Mouse (Mus musculus): ENCODE data around the gene Lck.

DNA sequence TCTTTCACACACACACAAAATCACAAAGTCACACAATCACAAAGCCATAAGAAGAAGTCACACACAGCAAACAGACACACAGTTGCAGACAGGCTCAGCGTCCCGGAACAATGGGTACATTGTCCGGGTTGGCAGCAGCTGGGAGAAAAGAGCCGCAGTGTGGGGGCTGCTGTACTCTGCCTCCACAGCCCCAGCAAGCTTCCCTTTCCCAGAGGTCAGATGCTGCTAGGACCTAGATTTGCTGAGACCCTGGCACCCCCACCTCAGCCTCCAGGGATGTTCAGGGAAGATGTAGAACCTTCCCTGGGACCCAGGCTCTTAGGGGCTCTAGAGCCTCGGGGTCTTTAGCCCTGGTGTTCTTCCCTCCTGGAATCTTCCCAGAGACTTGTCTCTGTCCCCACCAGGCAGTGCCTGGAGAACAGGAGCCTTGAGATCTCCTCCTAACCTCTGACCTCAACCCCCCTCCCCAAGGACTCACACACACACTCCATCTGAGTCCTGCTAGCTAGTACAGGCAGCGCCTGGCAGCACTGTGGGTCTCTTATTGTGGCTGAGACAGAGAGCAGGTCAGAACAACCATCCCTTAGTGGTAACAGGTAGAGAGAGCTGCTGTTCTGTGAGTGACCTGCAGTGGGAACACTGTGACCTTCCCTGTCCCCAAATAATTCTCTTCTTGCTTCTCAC lies 61.9 kb downstream of the Lck start:
- TF ChIP-seq POLR2A (IDR thresholded peaks at IDR 0.05; ENCODE audit: insufficient read length, low read depth): no peak
- TF ChIP-seq MAX (IDR thresholded peaks at IDR 0.05; ENCODE audit: low read depth): no peak
- no peak for TF ChIP-seq CEBPB (IDR thresholded peaks at IDR 0.05; ENCODE audit: insufficient read depth, poor library complexity, severe bottlenecking)
- no peak for TF ChIP-seq TCF12 (IDR thresholded peaks at IDR 0.05; ENCODE audit: insufficient read depth, poor library complexity, severe bottlenecking)
- peak in 1 of 3 experiments; percentile 9 for TF ChIP-seq MYOD1 (IDR thresholded peaks at IDR 0.05; ENCODE audit: control insufficient read depth in 1 of 3, insufficient read length in 2 of 3, low read depth in 2 of 3)
- TF ChIP-seq POLR2AphosphoS2 (IDR thresholded peaks at IDR 0.05; ENCODE audit: insufficient read length, low read depth): no peak
- no peak for TF ChIP-seq USF1 (IDR thresholded peaks at IDR 0.05; ENCODE audit: low read depth)
- TF ChIP-seq MYOG (IDR thresholded peaks at IDR 0.05; ENCODE audit: control insufficient read depth in 1 of 3, insufficient read depth in 1 of 3, insufficient read length in 2 of 3, low read depth in 2 of 3): peak in 1 of 3 experiments; percentile 23
- TF ChIP-seq REST (IDR thresholded peaks at IDR 0.05; ENCODE audit: insufficient read depth, insufficient read length): no peak
- no peak for TF ChIP-seq E2F4 (IDR thresholded peaks at IDR 0.05; ENCODE audit: insufficient read depth)

All from myocyte (in vitro differentiated cells).